Mouse (Mus musculus) hematopoietic multipotent progenitor cell, adult 10-12 weeks (in vitro differentiated cells): ENCODE data around the gene Gmfb. TPM values are rescaled to one million over a fixed set of nuclear protein-coding genes. Genes with fewer than 3 reads are reported as not detected.

Experiments
- polyA plus RNA-seq: library from polyadenylated mRNA; stranded (reverse); fragments of >175 nt; gene quantifications from 2 replicates; pipeline ENCODE4 v1.2.3, GENCODE M21; 2012; ENCODE audit warnings: low replicate concordance

The Gmfb gene
- polyA plus RNA-seq = 1.1 and 4.6 TPM in 2 replicates

DNA sequence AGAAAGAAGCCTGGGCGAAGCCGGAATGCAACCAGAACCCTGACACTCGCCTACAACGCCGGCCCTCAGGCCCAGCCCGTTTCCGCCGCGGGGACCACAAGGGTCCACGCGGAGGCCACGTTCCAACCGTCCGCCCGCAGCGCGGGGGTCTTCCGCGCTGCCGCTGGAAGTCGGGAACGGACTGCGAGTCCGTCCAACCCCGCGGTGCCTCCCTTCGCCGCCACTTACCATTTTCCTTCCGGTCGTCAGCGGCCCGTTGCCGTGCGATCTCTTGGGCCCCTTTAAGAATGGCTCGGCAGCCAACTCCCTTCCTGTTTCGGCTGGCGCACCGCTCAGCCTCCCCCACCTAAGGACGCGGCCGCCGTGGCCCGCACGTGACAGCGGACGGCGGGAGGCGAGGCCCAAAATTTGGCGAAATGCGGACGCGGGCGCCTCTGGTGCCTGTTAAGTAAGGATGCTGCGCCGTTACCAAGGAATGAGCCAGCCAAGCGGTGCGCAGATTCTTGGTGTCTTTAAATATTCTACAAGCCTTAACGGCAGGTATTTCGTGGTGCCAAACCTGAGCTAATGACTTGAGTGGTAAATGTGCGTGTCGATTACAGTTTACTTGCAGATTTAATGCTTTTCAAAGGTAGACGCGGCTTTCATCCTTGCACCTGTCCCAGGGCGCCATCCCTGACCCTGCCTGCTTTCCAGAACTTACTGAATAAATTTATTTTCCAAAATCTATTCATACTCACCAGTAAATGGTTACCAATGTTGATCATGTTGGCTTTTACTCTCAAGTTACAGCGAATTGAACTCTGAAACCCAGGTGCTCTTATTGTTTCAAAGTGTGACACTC lies at the start of gene Gmfb:
Gmfb (minus strand) TSS at position 370 of the 844 bp plus-strand sequence.

GRCm38 (mm10) chr14:46831837-46832333 lies 9.8 kb upstream of the Gmfb start, which contains the start of gene Cgrrf1:
TSS of gene Cgrrf1 (plus strand) at chr14:46832125.

GRCm38 (mm10) chr14:46787787-46788504 lies 34.1 kb downstream of the Gmfb start, which contains the start of gene Cnih1:
TSS of gene Cnih1 (minus strand) at chr14:46788411.

GRCm38 (mm10) chr14:46760355-46761029 lies 61.5 kb downstream of the Gmfb start, which contains the start of gene Cdkn3:
TSS of gene Cdkn3 (plus strand) at chr14:46760541.

Other genes with a start within 250 kb of the Gmfb start
- 0.61 and 2.1 TPM in 2 replicates for gene Cdkn3, start 61.7 kb downstream of the Gmfb start, polyA plus RNA-seq
- gene Cnih1, start 33.8 kb downstream of the Gmfb start, polyA plus RNA-seq = 12.0 and 65.8 TPM in 2 replicates
- gene Cgrrf1, start 9.9 kb upstream of the Gmfb start, polyA plus RNA-seq = 13.1 and 14.9 TPM in 2 replicates
- 2.0 and 8.7 TPM in 2 replicates for gene Samd4, start 60.6 kb upstream of the Gmfb start, polyA plus RNA-seq